Mouse (Mus musculus) gastrocnemius, adult 8-10 months (tissue): ENCODE results near the gene Gm8180. TPM values are rescaled to one million over a fixed set of nuclear protein-coding genes. Genes with fewer than 3 reads are reported as not detected.
"Not testable (repeated sequence)": the region's sequence is repeated elsewhere in the genome, so short reads cannot be mapped to it uniquely, and the experiment has no call there.

Experiments used
- DNase-seq, 2 experiments: peaks; one replicate each; pipeline ENCODE4 v3.0.0; 2022; ENCODE audit warnings: low spot score in 2 of 2
- total RNA-seq, 4 experiments: library from RNA; stranded (reverse); gene quantifications; 2 replicates each; pipeline ENCODE4 v1.2.4; 2022

The Gm8180 gene
- not detected for total RNA-seq

GRCm38 (mm10) chr14:43784645-43785044 is at the start of gene Gm8180:
Gene Gm8180 (minus strand): TSS chr14:43784745.
- DNase-seq = not testable (repeated sequence)

DNA sequence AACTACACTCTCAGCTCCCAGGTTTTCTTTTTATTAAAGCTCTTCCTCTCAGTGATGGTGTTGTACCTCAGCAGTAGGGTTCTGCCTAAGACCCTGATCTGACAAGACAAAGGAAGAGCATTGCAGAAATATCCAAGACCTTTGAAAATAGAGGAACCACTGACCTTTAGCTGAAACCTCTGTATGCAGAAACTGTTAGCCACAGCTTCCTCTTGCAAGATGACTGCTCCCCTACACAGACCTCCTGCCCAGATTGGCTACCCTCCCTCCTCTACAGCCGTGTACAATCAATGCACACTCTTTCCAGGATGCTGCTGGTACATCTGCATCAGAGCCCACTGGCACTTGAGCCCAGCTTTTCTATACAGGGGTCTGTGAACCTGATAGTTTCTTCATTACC is 45.8 kb upstream of the Gm8180 start:
- not testable (repeated sequence) for DNase-seq

DNA sequence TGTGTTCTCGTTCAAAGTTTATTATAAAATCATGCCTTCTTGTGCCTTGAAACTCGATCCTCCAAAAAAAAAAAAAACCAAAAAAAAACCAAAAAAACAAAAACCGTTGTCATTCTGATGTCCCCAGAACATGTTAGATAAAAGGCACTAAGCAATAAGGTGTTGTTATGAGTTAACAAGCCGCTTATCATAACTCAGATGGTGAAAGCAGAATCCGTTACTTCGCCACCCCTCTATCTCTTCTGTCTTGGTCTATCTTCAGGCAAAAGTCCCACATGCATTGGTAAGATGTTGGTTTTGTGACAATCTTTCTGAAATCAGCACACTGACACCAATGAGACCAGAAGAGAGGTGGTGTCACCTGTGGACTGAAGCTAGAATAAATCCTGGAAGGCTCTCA is 39.6 kb upstream of the Gm8180 start:
- DNase-seq = not testable (repeated sequence)

DNA sequence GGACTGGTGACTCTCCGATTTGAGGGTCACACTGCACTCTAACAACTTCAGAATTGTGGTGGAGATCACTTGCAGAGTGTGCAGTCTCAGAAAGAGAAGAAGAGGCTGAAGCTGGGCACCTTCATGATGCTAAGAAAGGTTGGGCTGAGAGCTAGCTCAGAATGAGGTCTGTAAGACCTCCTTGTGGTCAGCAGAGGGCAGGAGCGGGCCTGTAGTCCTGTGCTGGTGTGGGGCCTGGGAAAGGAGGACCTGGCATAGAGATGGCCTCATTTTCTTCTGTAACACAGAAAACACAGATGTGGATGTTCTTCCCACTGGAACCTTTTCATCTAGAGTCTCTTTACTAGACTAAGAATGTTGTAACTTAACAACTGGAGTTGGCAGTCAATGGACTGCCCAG is 37.3 kb upstream of the Gm8180 start:
- not testable (repeated sequence) for DNase-seq

GRCm38 (mm10) chr14:43812458-43812857 is 27.9 kb upstream of the Gm8180 start:
- DNase-seq = peak in 1 of 2 experiments; percentile 3

DNA sequence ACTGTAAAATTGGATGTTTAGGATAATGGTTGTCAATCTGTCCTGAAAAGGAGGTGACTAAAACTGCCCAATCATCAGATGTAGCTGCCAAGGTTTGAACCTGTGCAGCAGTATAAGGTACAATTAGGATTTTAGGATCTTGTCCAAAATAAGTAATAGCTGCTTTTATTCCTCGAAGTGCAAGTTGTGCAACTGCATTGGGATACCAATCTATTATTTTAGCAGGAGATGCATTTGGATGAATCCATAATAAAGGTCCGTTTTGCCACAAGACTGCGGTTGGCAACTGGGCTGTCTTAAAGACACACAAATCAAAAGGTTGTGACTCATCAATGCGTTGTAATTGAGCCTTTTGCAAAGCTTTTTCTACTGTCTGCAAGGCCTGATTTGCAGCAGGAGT is 23.6 kb upstream of the Gm8180 start:
- not testable (repeated sequence) for DNase-seq

- not testable (repeated sequence) for DNase-seq
Measured at GRCm38 (mm10) chr14:43804435-43804834, 19.9 kb upstream of the Gm8180 start.

- not testable (repeated sequence) for DNase-seq
Measured at GRCm38 (mm10) chr14:43796905-43797470, 12.4 kb upstream of the Gm8180 start.

DNA sequence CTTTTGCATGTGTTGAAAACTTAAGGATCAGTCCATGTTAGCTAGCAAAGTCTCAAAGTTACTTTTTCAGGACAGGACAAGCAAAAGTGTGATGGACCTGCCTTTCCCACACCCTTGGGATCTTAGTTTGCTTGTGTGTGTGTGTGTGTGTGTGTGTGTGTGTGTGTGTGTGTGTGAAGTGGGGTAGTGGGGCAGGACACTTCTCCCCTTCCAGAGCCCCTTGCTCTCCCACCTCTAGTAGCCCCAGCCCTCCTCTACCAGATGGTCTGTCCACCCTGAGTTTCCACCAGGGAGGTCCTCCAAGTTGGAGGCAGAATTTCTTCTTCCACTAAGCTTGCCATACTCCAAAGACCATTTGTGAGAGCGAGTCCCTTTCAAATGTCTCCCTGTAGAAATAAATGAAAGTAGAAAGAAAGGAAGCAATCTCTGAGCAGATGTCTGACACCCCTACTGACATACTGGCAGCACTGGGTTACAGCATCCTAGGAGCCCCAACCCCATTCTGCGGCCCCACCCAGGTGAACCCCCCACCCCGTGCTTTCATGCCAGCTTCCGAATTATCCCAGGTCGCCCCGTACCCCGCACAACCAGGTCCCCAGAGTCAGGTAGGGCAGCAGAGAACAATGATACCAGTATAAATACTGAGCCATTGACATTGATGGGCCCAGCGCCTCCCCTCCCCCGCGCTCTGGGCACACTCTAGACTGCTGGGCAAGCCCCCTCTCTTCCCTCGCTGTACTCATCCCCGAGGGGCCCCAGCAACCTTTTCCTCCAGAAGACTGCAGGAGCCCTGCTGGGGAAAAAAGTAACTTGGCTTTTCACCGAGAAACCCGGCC is 11.7 kb upstream of the Gm8180 start:
- no peak for DNase-seq

DNA sequence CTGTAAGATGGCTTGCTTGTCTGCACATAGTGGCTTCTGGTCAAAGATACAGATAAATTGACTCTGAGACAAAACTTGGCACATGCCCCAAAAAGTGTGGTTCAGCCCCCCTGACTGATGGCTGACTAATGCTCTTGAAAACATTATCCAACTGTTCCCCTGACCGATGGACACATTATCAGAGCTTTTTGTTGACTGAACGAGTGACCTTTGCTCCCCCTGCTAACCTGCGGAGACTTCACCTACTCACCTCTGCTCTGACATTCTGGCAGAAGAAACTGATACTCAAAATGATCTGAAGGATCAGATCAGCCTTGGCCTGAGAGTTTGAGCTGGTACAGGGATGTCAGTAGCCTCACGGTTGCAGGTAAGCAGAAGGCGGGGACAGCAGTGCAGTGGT is 9.3 kb upstream of the Gm8180 start:
- not testable (repeated sequence) for DNase-seq

- DNase-seq = not testable (repeated sequence)
Measured at GRCm38 (mm10) chr14:43747566-43747965, 37.0 kb downstream of the Gm8180 start, which contains the start of gene Gm6526. Gene Gm6526 (plus strand): TSS chr14:43747866.

Other genes with a start within 250 kb of the Gm8180 start
- gene Gm5799, start 241.2 kb downstream of the Gm8180 start, total RNA-seq = not detected
- not detected for gene Gm17654, start 205.6 kb downstream of the Gm8180 start, total RNA-seq
- not detected for gene Gm10375, start 176.7 kb downstream of the Gm8180 start, total RNA-seq
- not detected for gene Gm8165, start 107.5 kb downstream of the Gm8180 start, total RNA-seq
- gene Gm7324, start 86.9 kb downstream of the Gm8180 start, total RNA-seq = under 1 TPM in 1 of 4 experiments, not detected in 3; 0.43 TPM
- gene Gm16506, start 57.3 kb downstream of the Gm8180 start, total RNA-seq = not detected
- gene Gm6526, start 36.9 kb downstream of the Gm8180 start, total RNA-seq = not detected
- gene Ear1, start 90.8 kb upstream of the Gm8180 start, total RNA-seq = not detected
- not detected for gene Ear10, start 138.8 kb upstream of the Gm8180 start, total RNA-seq
- under 1 TPM in 3 of 4 experiments, not detected in 1; 0.13 to 0.22 (median 0.17) TPM for gene Gm8113, start 140.6 kb upstream of the Gm8180 start, total RNA-seq
- not detected for gene Ang5, start 172.3 kb upstream of the Gm8180 start, total RNA-seq
- not detected for gene Ang6, start 217.5 kb upstream of the Gm8180 start, total RNA-seq